Mouse (Mus musculus) midbrain, embryonic 16.5 days (tissue): ENCODE data around the gene Bhlhe41. TPM values are rescaled to one million over a fixed set of nuclear protein-coding genes. Genes with fewer than 3 reads are reported as not detected.

ENCODE experiments used
- ATAC-seq: fragments of 200-750 bp; cut with Nextera tagmentation; 2 replicates; pipeline ENCODE4 v1.8.0; 2017; ENCODE audit warnings: moderate TSS enrichment
- H3K27ac ChIP-seq: fragments of 300-500 bp; sonication (generic); 2 replicates; pipeline ENCODE4 v1.5.1; 2014; ENCODE audit warnings: mild to moderate bottlenecking, low read length, mixed read lengths
- H3K27me3 ChIP-seq: fragments of 300-500 bp; sonication (generic); 2 replicates; pipeline ENCODE4 v1.6.1; 2014; ENCODE audit warnings: low read depth, low read length, mixed read lengths; ENCODE audit not compliant: control insufficient read depth, insufficient read depth
- H3K36me3 ChIP-seq: fragments of 300-500 bp; sonication (generic); 2 replicates; pipeline ENCODE4 v1.6.1; 2014; ENCODE audit warnings: mild to moderate bottlenecking, low read length, moderate library complexity, mixed read lengths; ENCODE audit not compliant: control insufficient read depth, insufficient read depth
- H3K4me1 ChIP-seq: fragments of 300-500 bp; sonication (generic); 2 replicates; pipeline ENCODE4 v1.6.1; 2014; ENCODE audit warnings: mild to moderate bottlenecking, low read length, mixed read lengths; ENCODE audit not compliant: control insufficient read depth, insufficient read depth
- H3K4me2 ChIP-seq: fragments of 300-500 bp; sonication (generic); 2 replicates; pipeline ENCODE4 v1.6.1; 2014; ENCODE audit warnings: mild to moderate bottlenecking, low read length, mixed read lengths
- H3K4me3 ChIP-seq: fragments of 300-500 bp; sonication (generic); 2 replicates; pipeline ENCODE4 v1.5.1; 2014; ENCODE audit warnings: low read depth, mild to moderate bottlenecking, low read length, moderate library complexity, mixed read lengths
- H3K9ac ChIP-seq: fragments of 300-500 bp; sonication (generic); 2 replicates; pipeline ENCODE4 v1.6.1; 2014; ENCODE audit warnings: low read depth, low read length, mixed read lengths
- H3K9me3 ChIP-seq: fragments of 300-500 bp; sonication (generic); replicated peaks from 2 replicates; pipeline ENCODE4 v1.6.1; 2014; ENCODE audit warnings: mild to moderate bottlenecking, low read length, mixed read lengths; ENCODE audit not compliant: control insufficient read depth, poor library complexity, severe bottlenecking
- WGBS: fragments of 180-500 bp; shearing (Covaris S2); extraction: QIAGEN DNeasy Blood & Tissue Kit; methylation state at CpG from one replicate; pipeline ENCODE4 v1.1.7; 2014; 5-methylcytosine and 5-hydroxymethylcytosine counted together
- polyA plus RNA-seq: library from polyadenylated mRNA; unstranded; fragments of >200 nt; fragmentation: Nextera tagmentation; extraction: Ambion mirVana; gene quantifications from 2 replicates; pipeline ENCODE4 v1.2.1, GENCODE M21; 2015

Gene Bhlhe41
- polyA plus RNA-seq, 1 experiment from 2014 or later, result 9.7 TPM

- H3K9ac ChIP-seq, result no peak overlapping the region
- WGBS, result 33% methylated on average over 15 of the region's 15 CpGs
- H3K9me3 ChIP-seq, result no peaks in the 10 kb centered on the region
- no peak for ATAC-seq
- H3K27ac ChIP-seq, result no peak overlapping the region
- H3K4me1 ChIP-seq, result no peaks in the 10 kb centered on the region
- no peak overlapping the region for H3K4me2 ChIP-seq
- H3K27me3 ChIP-seq, result no peaks in the 10 kb centered on the region
- no peak overlapping the region for H3K4me3 ChIP-seq
- H3K36me3 ChIP-seq, result no peaks in the 10 kb centered on the region
Measured at GRCm38 (mm10) chr6:145815200-145815599, 50.2 kb downstream of the Bhlhe41 start.

GRCm38 (mm10) chr6:145811174-145811573 lies 54.2 kb downstream of the Bhlhe41 start:
- Histone ChIP-seq H3K4me3 (no peak overlapping the region), H3K36me3 (no peaks in the 10 kb centered on the region), H3K4me1 (no peaks in the 10 kb centered on the region), H3K9ac (no peak overlapping the region), H3K27me3 (no peaks in the 10 kb centered on the region), H3K9me3 (no peaks in the 10 kb centered on the region), H3K4me2 (no peak overlapping the region), H3K27ac (no peak overlapping the region)
- WGBS, result 97% methylated on average over 1 of the region's 1 CpGs
- ATAC-seq, result no peak

- Histone ChIP-seq H3K9me3 (no peaks in the 10 kb centered on the region), H3K36me3 (no peaks in the 10 kb centered on the region), H3K4me2 (no peak overlapping the region), H3K4me3 (no peak overlapping the region), H3K27me3 (no peaks in the 10 kb centered on the region), H3K9ac (no peak overlapping the region), H3K27ac (no peak overlapping the region), H3K4me1 (no peaks in the 10 kb centered on the region)
- 91% methylated on average over 6 of the region's 6 CpGs for WGBS
- no peak for ATAC-seq
Measured at GRCm38 (mm10) chr6:145810015-145810414, 55.3 kb downstream of the Bhlhe41 start.

- WGBS, result 90% methylated on average over 7 of the region's 7 CpGs
Measured at GRCm38 (mm10) chr6:145809566-145809965, 55.8 kb downstream of the Bhlhe41 start.

More at GRCm38 (mm10) chr6:145809566-145809965, 55.8 kb downstream of the Bhlhe41 start:
- Histone ChIP-seq H3K4me3 (no peak overlapping the region), H3K4me2 (no peak overlapping the region), H3K27me3 (no peaks in the 10 kb centered on the region), H3K36me3 (no peaks in the 10 kb centered on the region), H3K27ac (no peak overlapping the region), H3K4me1 (no peaks in the 10 kb centered on the region), H3K9me3 (no peaks in the 10 kb centered on the region), H3K9ac (no peak overlapping the region)
- ATAC-seq, result no peak

Other genes with a start within 250 kb of the Bhlhe41 start
- not detected in 2 replicates for gene Tuba3b, start 249.8 kb downstream of the Bhlhe41 start, polyA plus RNA-seq
- 5.0 and 6.0 TPM in 2 replicates for gene Rassf8, start 118.8 kb downstream of the Bhlhe41 start, polyA plus RNA-seq
- gene Sspn, start 66.1 kb upstream of the Bhlhe41 start, polyA plus RNA-seq, result 4.4 and 6.2 TPM in 2 replicates